Mouse (Mus musculus): Measurements from ENCODE around the gene Adora3. TPM values are rescaled to one million over a fixed set of nuclear protein-coding genes. Genes with fewer than 3 reads are reported as not detected.

Adora3 gene
- polyA plus RNA-seq, 1 experiment from 2014 or later: 4.6 TPM

GRCm38 (mm10) chr3:105853781-105854180 is 16.9 kb upstream of the Adora3 start:
- Histone ChIP-seq H3K4me1 (peaks cover 18% of the 10 kb centered on the region), H3K36me3 (no peaks in the 10 kb centered on the region), H3K9me3 (no peaks in the 10 kb centered on the region), H3K4me3 (no peak overlapping the region), H3K27me3 (no peaks in the 10 kb centered on the region), H3K9ac (no peak overlapping the region), H3K4me2 (no peak overlapping the region), H3K27ac (0 out of 2 replicates have a peak overlapping the region, but pooled peaks have one; percentile 22)
- 26% methylated on average over 8 of the region's 8 CpGs for WGBS
- no peak for ATAC-seq (ENCODE audit: insufficient number of reproducible peaks, low FRiP score, low TSS enrichment, low read depth)

- WGBS: 89% methylated on average over 4 of the region's 4 CpGs
- Histone ChIP-seq H3K4me3 (no peak overlapping the region), H3K36me3 (no peaks in the 10 kb centered on the region), H3K9me3 (no peaks in the 10 kb centered on the region), H3K27ac (peak overlapping the region; percentile 14; the same call in 1 of the 2 replicates), H3K9ac (no peak overlapping the region), H3K4me2 (no peak overlapping the region), H3K27me3 (no peaks in the 10 kb centered on the region), H3K4me1 (peaks cover 16% of the 10 kb centered on the region)
- ATAC-seq (ENCODE audit: insufficient number of reproducible peaks, low FRiP score, low TSS enrichment, low read depth): no peak
Observed at GRCm38 (mm10) chr3:105854786-105855185, 15.9 kb upstream of the Adora3 start.

GRCm38 (mm10) chr3:105857513-105857912 is 13.1 kb upstream of the Adora3 start:
- no peak overlapping the region for H3K27ac ChIP-seq
- H3K4me2 ChIP-seq: no peak overlapping the region
- H3K36me3 ChIP-seq: no peaks in the 10 kb centered on the region
- no peak overlapping the region for H3K9ac ChIP-seq
- no peak for ATAC-seq (ENCODE audit: insufficient number of reproducible peaks, low FRiP score, low TSS enrichment, low read depth)
- H3K4me1 ChIP-seq: peaks cover 16% of the 10 kb centered on the region
- no peak overlapping the region for H3K4me3 ChIP-seq
- no peaks in the 10 kb centered on the region for H3K9me3 ChIP-seq
- WGBS: 37% methylated on average over 5 of the region's 5 CpGs
- H3K27me3 ChIP-seq: no peaks in the 10 kb centered on the region

- Histone ChIP-seq H3K9ac (no peak overlapping the region), H3K4me1 (peaks cover 3% of the 10 kb centered on the region; the same call in 1 of the 2 replicates), H3K9me3 (no peaks in the 10 kb centered on the region), H3K27me3 (no peaks in the 10 kb centered on the region), H3K27ac (no peak overlapping the region), H3K4me3 (no peak overlapping the region), H3K36me3 (no peaks in the 10 kb centered on the region), H3K4me2 (no peak overlapping the region)
- WGBS: 50% methylated on average over 7 of the region's 7 CpGs
- ATAC-seq (ENCODE audit: insufficient number of reproducible peaks, low FRiP score, low TSS enrichment, low read depth): no peak
Observed at GRCm38 (mm10) chr3:105861747-105862366, 8.8 kb upstream of the Adora3 start.

- no peak overlapping the region for H3K4me3 ChIP-seq
- no peaks in the 10 kb centered on the region for H3K9me3 ChIP-seq
- 0 out of 2 replicates have a peak, but pooled peaks cover 3% of the 10 kb centered on the region for H3K4me1 ChIP-seq
- H3K27me3 ChIP-seq: no peaks in the 10 kb centered on the region
- H3K36me3 ChIP-seq: no peaks in the 10 kb centered on the region
- no peak for ATAC-seq (ENCODE audit: insufficient number of reproducible peaks, low FRiP score, low TSS enrichment, low read depth)
- no peak overlapping the region for H3K9ac ChIP-seq
- 66% methylated on average over 1 of the region's 1 CpGs for WGBS
- H3K4me2 ChIP-seq: no peak overlapping the region
- H3K27ac ChIP-seq: no peak overlapping the region
Observed at GRCm38 (mm10) chr3:105864123-105864522, 6.5 kb upstream of the Adora3 start.

- WGBS: 54% methylated on average over 9 of the region's 9 CpGs
- H3K27me3 ChIP-seq: no peaks in the 10 kb centered on the region
- H3K4me1 ChIP-seq: 0 out of 2 replicates have a peak, but pooled peaks cover 3% of the 10 kb centered on the region
- H3K4me3 ChIP-seq: no peak overlapping the region
- H3K27ac ChIP-seq: no peak overlapping the region
- no peak overlapping the region for H3K9ac ChIP-seq
- no peak for ATAC-seq (ENCODE audit: insufficient number of reproducible peaks, low FRiP score, low TSS enrichment, low read depth)
- H3K36me3 ChIP-seq: no peaks in the 10 kb centered on the region
- H3K9me3 ChIP-seq: no peaks in the 10 kb centered on the region
- no peak overlapping the region for H3K4me2 ChIP-seq
Observed at GRCm38 (mm10) chr3:105865122-105865521, 5.5 kb upstream of the Adora3 start.

- Histone ChIP-seq H3K4me1 (0 out of 2 replicates have a peak, but pooled peaks cover 9% of the 10 kb centered on the region), H3K27ac (no peak overlapping the region), H3K9ac (no peak overlapping the region), H3K4me2 (no peak overlapping the region), H3K9me3 (no peaks in the 10 kb centered on the region), H3K27me3 (no peaks in the 10 kb centered on the region), H3K4me3 (no peak overlapping the region), H3K36me3 (no peaks in the 10 kb centered on the region)
- ATAC-seq (ENCODE audit: insufficient number of reproducible peaks, low FRiP score, low TSS enrichment, low read depth): no peak
- WGBS: 47% methylated on average over 2 of the region's 2 CpGs
Observed at GRCm38 (mm10) chr3:105868135-105868534, 2.5 kb upstream of the Adora3 start.

- H3K9ac ChIP-seq: no peak overlapping the region
Observed at GRCm38 (mm10) chr3:105872034-105872433, 1.4 kb downstream of the Adora3 start.

GRCm38 (mm10) chr3:105872579-105872978 is 1.9 kb downstream of the Adora3 start:
- Histone ChIP-seq H3K9me3 (no peaks in the 10 kb centered on the region), H3K27me3 (no peaks in the 10 kb centered on the region), H3K4me1 (0 out of 2 replicates have a peak, but pooled peaks cover 6% of the 10 kb centered on the region), H3K4me3 (no peak overlapping the region), H3K27ac (no peak overlapping the region), H3K4me2 (no peak overlapping the region), H3K36me3 (no peaks in the 10 kb centered on the region), H3K9ac (no peak overlapping the region)
- no peak for ATAC-seq (ENCODE audit: insufficient number of reproducible peaks, low FRiP score, low TSS enrichment, low read depth)
- WGBS: 53% methylated on average over 3 of the region's 3 CpGs

More at GRCm38 (mm10) chr3:105872034-105872433, 1.4 kb downstream of the Adora3 start:
- no peaks in the 10 kb centered on the region for H3K9me3 ChIP-seq
- no peaks in the 10 kb centered on the region for H3K27me3 ChIP-seq
- H3K4me2 ChIP-seq: no peak overlapping the region
- 50% methylated on average over 6 of the region's 6 CpGs for WGBS
- H3K4me3 ChIP-seq: no peak overlapping the region
- ATAC-seq (ENCODE audit: insufficient number of reproducible peaks, low FRiP score, low TSS enrichment, low read depth): no peak
- no peak overlapping the region for H3K27ac ChIP-seq
- no peaks in the 10 kb centered on the region for H3K36me3 ChIP-seq
- H3K4me1 ChIP-seq: 0 out of 2 replicates have a peak, but pooled peaks cover 6% of the 10 kb centered on the region

- Histone ChIP-seq H3K36me3 (no peaks in the 10 kb centered on the region), H3K9ac (no peak overlapping the region), H3K4me2 (no peak overlapping the region), H3K4me1 (0 out of 2 replicates have a peak, but pooled peaks cover 6% of the 10 kb centered on the region), H3K4me3 (no peak overlapping the region), H3K27me3 (no peaks in the 10 kb centered on the region), H3K27ac (no peak overlapping the region), H3K9me3 (no peaks in the 10 kb centered on the region)
- no peak for ATAC-seq (ENCODE audit: insufficient number of reproducible peaks, low FRiP score, low TSS enrichment, low read depth)
- WGBS: 78% methylated on average over 6 of the region's 6 CpGs
Observed at GRCm38 (mm10) chr3:105873451-105874445, 3.1 kb downstream of the Adora3 start.

GRCm38 (mm10) chr3:105876022-105876421 is 5.4 kb downstream of the Adora3 start:
- H3K4me1 ChIP-seq: 0 out of 2 replicates have a peak, but pooled peaks cover 6% of the 10 kb centered on the region
- H3K27me3 ChIP-seq: no peaks in the 10 kb centered on the region
- no peak for ATAC-seq (ENCODE audit: insufficient number of reproducible peaks, low FRiP score, low TSS enrichment, low read depth)
- no peaks in the 10 kb centered on the region for H3K9me3 ChIP-seq
- H3K4me3 ChIP-seq: no peak overlapping the region
- no peaks in the 10 kb centered on the region for H3K36me3 ChIP-seq
- WGBS: 68% methylated on average over 5 of the region's 5 CpGs
- no peak overlapping the region for H3K4me2 ChIP-seq
- no peak overlapping the region for H3K27ac ChIP-seq
- no peak overlapping the region for H3K9ac ChIP-seq

Measured in limb, embryonic 15.5 days (tissue).